Mouse (Mus musculus): ENCODE measurements around the gene Kcnmb2.

- TF ChIP-seq POLR2A (IDR thresholded peaks at IDR 0.05; ENCODE audit: insufficient read length, low read depth): no peak
- no peak for TF ChIP-seq MYOD1 (IDR thresholded peaks at IDR 0.05; ENCODE audit: control insufficient read depth in 1 of 3, insufficient read length in 2 of 3, low read depth in 2 of 3)
- TF ChIP-seq USF1 (IDR thresholded peaks at IDR 0.05; ENCODE audit: low read depth): no peak
- no peak for TF ChIP-seq TCF12 (IDR thresholded peaks at IDR 0.05; ENCODE audit: insufficient read depth, poor library complexity, severe bottlenecking)
- no peak for TF ChIP-seq MAX (IDR thresholded peaks at IDR 0.05; ENCODE audit: low read depth)
- TF ChIP-seq MYOG (IDR thresholded peaks at IDR 0.05; ENCODE audit: control insufficient read depth in 1 of 3, insufficient read depth in 1 of 3, insufficient read length in 2 of 3, low read depth in 2 of 3): no peak
- no peak for TF ChIP-seq E2F4 (IDR thresholded peaks at IDR 0.05; ENCODE audit: insufficient read depth)
These were observed 19.6 kb upstream of the Kcnmb2 start for GRCm38 (mm10) chr3:31882621-31883131.
